Mouse (Mus musculus) kidney, embryonic 15.5 days (tissue): ENCODE data around the gene Casp7. TPM values are rescaled to one million over a fixed set of nuclear protein-coding genes. Genes with fewer than 3 reads are reported as not detected.

Experiments used
- ATAC-seq: fragments of 200-750 bp; cut with Nextera tagmentation; replicated peaks from 2 replicates; pipeline ENCODE4 v1.8.0; 2017; ENCODE audit warnings: moderate TSS enrichment; ENCODE audit not compliant: low FRiP score
- H3K27ac ChIP-seq: fragments of 300-500 bp; sonication (generic); 2 replicates; pipeline ENCODE4 v1.5.1; 2015; ENCODE audit warnings: mild to moderate bottlenecking, inconsistent platforms
- H3K27me3 ChIP-seq: fragments of 300-500 bp; sonication (generic); 2 replicates; pipeline ENCODE4 v1.6.1; 2015; ENCODE audit warnings: inconsistent platforms
- H3K36me3 ChIP-seq: fragments of 300-500 bp; sonication (generic); 2 replicates; pipeline ENCODE4 v1.6.1; 2015; ENCODE audit warnings: inconsistent platforms
- H3K4me1 ChIP-seq: fragments of 300-500 bp; sonication (generic); 2 replicates; pipeline ENCODE4 v1.6.1; 2015; ENCODE audit warnings: inconsistent platforms
- H3K4me2 ChIP-seq: fragments of 300-500 bp; sonication (generic); 2 replicates; pipeline ENCODE4 v1.6.1; 2015; ENCODE audit warnings: moderate library complexity, mild to moderate bottlenecking, inconsistent platforms
- H3K4me3 ChIP-seq: fragments of 300-500 bp; sonication (generic); replicated peaks from 2 replicates; pipeline ENCODE4 v1.5.1; 2015; ENCODE audit warnings: mild to moderate bottlenecking, inconsistent platforms
- H3K9ac ChIP-seq: fragments of 300-500 bp; sonication (generic); 2 replicates; pipeline ENCODE4 v1.6.1; 2015; ENCODE audit warnings: mild to moderate bottlenecking, inconsistent platforms
- H3K9me3 ChIP-seq: fragments of 300-500 bp; sonication (generic); replicated peaks from 2 replicates; pipeline ENCODE4 v1.6.1; 2016; ENCODE audit warnings: inconsistent platforms
- WGBS: fragments of 180-500 bp; shearing (Covaris S2); methylation state at CpG from one replicate; pipeline ENCODE4 v1.1.7; 2015; ENCODE audit warnings: mixed read lengths; 5-methylcytosine and 5-hydroxymethylcytosine counted together
- polyA plus RNA-seq: library from polyadenylated mRNA; unstranded; fragments of >200 nt; fragmentation: Nextera tagmentation; extraction: Ambion mirVana; gene quantifications from 2 replicates; pipeline ENCODE4 v1.2.1, GENCODE M21; 2015

Gene Casp7
- polyA plus RNA-seq, 1 experiment from 2014 or later, result 26.1 TPM

GRCm38 (mm10) chr19:56367778-56368177, 29.2 kb upstream of the Casp7 start:
- Histone ChIP-seq H3K36me3 (no peaks in the 10 kb centered on the region), H3K27me3 (no peaks in the 10 kb centered on the region), H3K4me3 (no peak overlapping the region), H3K4me1 (peaks cover 5% of the 10 kb centered on the region), H3K9me3 (no peaks in the 10 kb centered on the region), H3K9ac (no peak overlapping the region), H3K4me2 (no peak overlapping the region), H3K27ac (no peak overlapping the region)
- 75% methylated on average over 7 of the region's 7 CpGs for WGBS
- ATAC-seq, result no peak

- Histone ChIP-seq H3K9me3 (no peaks in the 10 kb centered on the region), H3K27me3 (no peaks in the 10 kb centered on the region), H3K4me2 (no peak overlapping the region), H3K4me3 (no peak overlapping the region), H3K4me1 (peaks cover 5% of the 10 kb centered on the region), H3K36me3 (no peaks in the 10 kb centered on the region), H3K27ac (no peak overlapping the region), H3K9ac (no peak overlapping the region)
- ATAC-seq, result no peak
- WGBS, result 93% methylated on average over 7 of the region's 7 CpGs
Observed at GRCm38 (mm10) chr19:56368912-56369311, 28.0 kb upstream of the Casp7 start.

- Histone ChIP-seq H3K27ac (no peak overlapping the region), H3K4me2 (no peak overlapping the region), H3K27me3 (no peaks in the 10 kb centered on the region), H3K36me3 (no peaks in the 10 kb centered on the region), H3K9ac (no peak overlapping the region), H3K4me1 (no peaks in the 10 kb centered on the region), H3K9me3 (no peaks in the 10 kb centered on the region), H3K4me3 (no peak overlapping the region)
- 84% methylated on average over 6 of the region's 6 CpGs for WGBS
- ATAC-seq, result no peak
Observed at GRCm38 (mm10) chr19:56370389-56371150, 26.4 kb upstream of the Casp7 start.

- Histone ChIP-seq H3K36me3 (no peaks in the 10 kb centered on the region), H3K27me3 (no peaks in the 10 kb centered on the region), H3K27ac (no peak overlapping the region), H3K4me3 (no peak overlapping the region), H3K4me2 (no peak overlapping the region), H3K9ac (no peak overlapping the region), H3K9me3 (no peaks in the 10 kb centered on the region), H3K4me1 (no peaks in the 10 kb centered on the region)
- no peak for ATAC-seq
- WGBS, result 78% methylated on average over 7 of the region's 7 CpGs
Observed at GRCm38 (mm10) chr19:56372226-56372625, 24.7 kb upstream of the Casp7 start.

GRCm38 (mm10) chr19:56373246-56373645, 23.7 kb upstream of the Casp7 start:
- Histone ChIP-seq H3K4me1 (no peaks in the 10 kb centered on the region), H3K27ac (no peak overlapping the region), H3K9me3 (no peaks in the 10 kb centered on the region), H3K9ac (no peak overlapping the region), H3K36me3 (no peaks in the 10 kb centered on the region), H3K4me2 (no peak overlapping the region), H3K27me3 (no peaks in the 10 kb centered on the region), H3K4me3 (no peak overlapping the region)
- ATAC-seq, result no peak
- WGBS, result 89% methylated on average over 5 of the region's 5 CpGs

- Histone ChIP-seq H3K27me3 (no peaks in the 10 kb centered on the region), H3K9me3 (no peaks in the 10 kb centered on the region), H3K27ac (no peak overlapping the region), H3K36me3 (no peaks in the 10 kb centered on the region), H3K4me2 (no peak overlapping the region), H3K9ac (no peak overlapping the region), H3K4me3 (no peak overlapping the region), H3K4me1 (no peaks in the 10 kb centered on the region)
- 0 out of 2 replicates have a peak, but pooled peaks have one; percentile 12 for ATAC-seq
- 53% methylated on average over 10 of the region's 10 CpGs for WGBS
Observed at GRCm38 (mm10) chr19:56374011-56374410, 22.9 kb upstream of the Casp7 start.

- H3K4me1 ChIP-seq, result no peaks in the 10 kb centered on the region
- no peaks in the 10 kb centered on the region for H3K36me3 ChIP-seq
- H3K4me3 ChIP-seq, result no peak overlapping the region
- 83% methylated on average over 5 of the region's 5 CpGs for WGBS
- no peaks in the 10 kb centered on the region for H3K9me3 ChIP-seq
- no peak overlapping the region for H3K27ac ChIP-seq
- no peak overlapping the region for H3K4me2 ChIP-seq
- no peaks in the 10 kb centered on the region for H3K27me3 ChIP-seq
- ATAC-seq, result no peak
- no peak overlapping the region for H3K9ac ChIP-seq
Observed at GRCm38 (mm10) chr19:56378007-56378406, 18.9 kb upstream of the Casp7 start.

GRCm38 (mm10) chr19:56378554-56379172, 18.3 kb upstream of the Casp7 start:
- Histone ChIP-seq H3K4me1 (no peaks in the 10 kb centered on the region), H3K4me3 (no peak overlapping the region), H3K27ac (no peak overlapping the region), H3K4me2 (no peak overlapping the region), H3K36me3 (no peaks in the 10 kb centered on the region), H3K9me3 (no peaks in the 10 kb centered on the region), H3K27me3 (no peaks in the 10 kb centered on the region), H3K9ac (no peak overlapping the region)
- no peak for ATAC-seq
- WGBS, result 71% methylated on average over 13 of the region's 13 CpGs

GRCm38 (mm10) chr19:56380341-56380740, 16.6 kb upstream of the Casp7 start:
- no peak for ATAC-seq
- Histone ChIP-seq H3K36me3 (no peaks in the 10 kb centered on the region), H3K27ac (no peak overlapping the region), H3K9me3 (no peaks in the 10 kb centered on the region), H3K4me1 (no peaks in the 10 kb centered on the region), H3K9ac (no peak overlapping the region), H3K27me3 (no peaks in the 10 kb centered on the region), H3K4me3 (no peak overlapping the region), H3K4me2 (no peak overlapping the region)
- 84% methylated on average over 7 of the region's 7 CpGs for WGBS

- H3K27ac ChIP-seq, result no peak overlapping the region
- H3K4me2 ChIP-seq, result no peak overlapping the region
- ATAC-seq, result no peak
- H3K36me3 ChIP-seq, result no peaks in the 10 kb centered on the region
- no peak overlapping the region for H3K4me3 ChIP-seq
- H3K27me3 ChIP-seq, result no peaks in the 10 kb centered on the region
- 88% methylated on average over 10 of the region's 10 CpGs for WGBS
- no peak overlapping the region for H3K9ac ChIP-seq
- no peaks in the 10 kb centered on the region for H3K9me3 ChIP-seq
- no peaks in the 10 kb centered on the region for H3K4me1 ChIP-seq
Observed at GRCm38 (mm10) chr19:56381407-56381806, 15.5 kb upstream of the Casp7 start.

- WGBS, result 84% methylated on average over 5 of the region's 5 CpGs
Observed at GRCm38 (mm10) chr19:56385546-56385945, 11.4 kb upstream of the Casp7 start.

GRCm38 (mm10) chr19:56386095-56386494, 10.8 kb upstream of the Casp7 start:
- no peak overlapping the region for H3K9ac ChIP-seq
- 94% methylated on average over 10 of the region's 10 CpGs for WGBS
- no peaks in the 10 kb centered on the region for H3K36me3 ChIP-seq
- no peaks in the 10 kb centered on the region for H3K4me1 ChIP-seq
- H3K27ac ChIP-seq, result no peak overlapping the region
- no peak overlapping the region for H3K4me2 ChIP-seq
- H3K4me3 ChIP-seq, result no peak overlapping the region
- no peaks in the 10 kb centered on the region for H3K9me3 ChIP-seq
- ATAC-seq, result no peak
- H3K27me3 ChIP-seq, result no peaks in the 10 kb centered on the region

More at GRCm38 (mm10) chr19:56385546-56385945, 11.4 kb upstream of the Casp7 start:
- no peaks in the 10 kb centered on the region for H3K9me3 ChIP-seq
- no peak overlapping the region for H3K4me3 ChIP-seq
- H3K9ac ChIP-seq, result no peak overlapping the region
- H3K4me2 ChIP-seq, result no peak overlapping the region
- no peaks in the 10 kb centered on the region for H3K27me3 ChIP-seq
- H3K36me3 ChIP-seq, result no peaks in the 10 kb centered on the region
- H3K4me1 ChIP-seq, result no peaks in the 10 kb centered on the region
- no peak for ATAC-seq
- H3K27ac ChIP-seq, result no peak overlapping the region
